8 mouse cellular contexts compared by ENCODE assay signal in genomic region chr7:12922729-12923128, GRCm38 (mm10). TPM values are rescaled to one million over a fixed set of nuclear protein-coding genes. Genes with fewer than 3 reads are reported as not detected.
A peak's percentile ranks its signal among the peaks of the same experiment; 100 is the strongest.
DNase-seq lines count a peak whose midpoint lies in the region; ATAC-seq and TF ChIP-seq lines count a peak whose summit lies in the region.

No protein-coding gene starts in this region.

- no peak for ATAC-seq in hindbrain, embryonic 16.5 days
- ATAC-seq in midbrain, postnatal 0 days (ENCODE audit: low FRiP score): no peak
- no peak for ATAC-seq in monocyte, adult 5-6 weeks (replicated peaks; ENCODE audit: insufficient number of reproducible peaks, low FRiP score, low TSS enrichment, poor library complexity, severe bottlenecking)

- TF ChIP-seq POLR2A in cortical plate, adult 2 months (IDR thresholded peaks at IDR 0.05; ENCODE audit: extremely low read depth, insufficient read depth, low read length): no peak

- no peak for TF ChIP-seq CTCF in layer of hippocampus, adult 2 months (conservative IDR thresholded peaks at IDR 0.05)
- no peak for TF ChIP-seq CTCF in cortical plate, adult 2 months (IDR thresholded peaks at IDR 0.05; ENCODE audit: extremely low read depth, insufficient read depth, low read length)
- TF ChIP-seq CTCF in midbrain, postnatal 0 days (IDR thresholded peaks at IDR 0.05): no peak

- H3K9ac ChIP-seq in hindbrain, embryonic 16.5 days (ENCODE audit: low read depth, low read length): peak overlapping the region; percentile 87
- H3K9ac ChIP-seq in midbrain, postnatal 0 days (replicated peaks; ENCODE audit: low read length, poor library complexity, severe bottlenecking): peak overlapping the region; percentile 81

- H3K9me3 ChIP-seq in hindbrain, embryonic 16.5 days (ENCODE audit: control insufficient read depth, low read length): no peaks in the 10 kb centered on the region
- no peaks in the 10 kb centered on the region for H3K9me3 ChIP-seq in midbrain, postnatal 0 days (ENCODE audit: low read length)

- H3K4me2 ChIP-seq in hindbrain, embryonic 16.5 days (ENCODE audit: low read length): peak overlapping the region; percentile 96
- H3K4me2 ChIP-seq in midbrain, postnatal 0 days (ENCODE audit: low read depth, low read length, poor library complexity, severe bottlenecking): peak overlapping the region; percentile 69

- H3K27ac ChIP-seq in layer of hippocampus, adult 2 months: peak overlapping the region; percentile 80
- no peak overlapping the region for H3K27ac ChIP-seq in cortical plate, adult 2 months (ENCODE audit: insufficient read depth, low read length)
- H3K27ac ChIP-seq in hindbrain, embryonic 16.5 days (ENCODE audit: low read depth, low read length): no peak overlapping the region
- H3K27ac ChIP-seq in midbrain, postnatal 0 days (ENCODE audit: low read depth, low read length): peak overlapping the region; percentile 47; the same call in 1 of the 2 replicates

- peaks cover 14% of the 10 kb centered on the region for H3K27me3 ChIP-seq in hindbrain, embryonic 16.5 days (replicated peaks; ENCODE audit: control insufficient read depth, insufficient read depth, low read length)
- 0 out of 2 replicates have a peak, but pooled peaks cover 6% of the 10 kb centered on the region for H3K27me3 ChIP-seq in midbrain, postnatal 0 days (ENCODE audit: insufficient read depth, low read length)

- WGBS in hindbrain, embryonic 16.5 days: 4% methylated on average over 8 of the region's 8 CpGs
- WGBS in midbrain, postnatal 0 days: 6% methylated on average over 8 of the region's 8 CpGs

- peaks cover 2% of the 10 kb centered on the region; the same call in 1 of the 2 replicates for H3K4me1 ChIP-seq in cortical plate, adult 2 months (ENCODE audit: control insufficient read depth, insufficient read depth, low read length)
- peaks cover 11% of the 10 kb centered on the region for H3K4me1 ChIP-seq in hindbrain, embryonic 16.5 days (ENCODE audit: control insufficient read depth, insufficient read depth, low read depth, low read length)
- peaks cover 8% of the 10 kb centered on the region; the same call in 1 of the 2 replicates for H3K4me1 ChIP-seq in midbrain, postnatal 0 days (ENCODE audit: insufficient read depth, low read length)

- no peak for DNase-seq in layer of hippocampus, adult 2 months (ENCODE audit: low spot score in 2 of 2)
- DNase-seq in layer of hippocampus, postnatal 10 days (ENCODE audit: low spot score in 2 of 2): no peak
- no peak for DNase-seq in midbrain, postnatal 0 days (ENCODE audit: low spot score)
- DNase-seq in urinary bladder, adult 2 months (ENCODE audit: low spot score): no peak
- DNase-seq in cerebellum, adult 9-10 months: no peak

- peaks cover 38% of the 10 kb centered on the region for H3K36me3 ChIP-seq in hindbrain, embryonic 16.5 days (ENCODE audit: control insufficient read depth, insufficient read depth, low read length)
- H3K36me3 ChIP-seq in midbrain, postnatal 0 days (ENCODE audit: insufficient read depth, low read length): peaks cover 35% of the 10 kb centered on the region

- H3K4me3 ChIP-seq in layer of hippocampus, adult 2 months: peak overlapping the region; percentile 100
- peak overlapping the region; percentile 58 for H3K4me3 ChIP-seq in cortical plate, adult 2 months (ENCODE audit: insufficient read depth, low read length)
- peak overlapping the region; percentile 78 for H3K4me3 ChIP-seq in hindbrain, embryonic 16.5 days (ENCODE audit: low read length)
- H3K4me3 ChIP-seq in midbrain, postnatal 0 days (ENCODE audit: low read depth, low read length): peak overlapping the region; percentile 83

RNA-seq across cellular contexts. Expression of gene Rps5, which starts 0.6 kb away (rescaled TPM):
- 100 to 1,000 TPM; 401 to 427 TPM for total RNA-seq in layer of hippocampus, adult 2 months (2021)
- total RNA-seq in layer of hippocampus, postnatal 10 days (2021): 100 to 1,000 TPM; 535 to 542 TPM
- 782 and 785 TPM in 2 replicates for polyA plus RNA-seq in cortical plate, adult 2 months (2012; rRNA removed)
- polyA plus RNA-seq in hindbrain, embryonic 16.5 days (2015; fragmentation: Nextera tagmentation; extraction: Ambion mirVana): 564 and 566 TPM in 2 replicates
- 1,185 and 1,542 TPM in 2 replicates for total RNA-seq in midbrain, postnatal 0 days (2014; rRNA removed)
- polyA plus RNA-seq in midbrain, postnatal 0 days (2015; fragmentation: Nextera tagmentation; extraction: Ambion mirVana): 583 and 614 TPM in 2 replicates
- 534 to 585 TPM (median 572 TPM) in 3 replicates for total RNA-seq in monocyte, adult 5-6 weeks (2017)
- polyA plus RNA-seq in urinary bladder, adult 2 months (2012; rRNA removed): 2,520 and 2,810 TPM in 2 replicates

RNA-seq across cellular contexts. Expression of gene Rnf225, which starts 4.5 kb away (rescaled TPM):
- 1 to 10 TPM in 1 of 2 experiments, under 1 TPM in 1; 0.64 to 1.2 TPM for total RNA-seq in layer of hippocampus, adult 2 months (2021)
- total RNA-seq in layer of hippocampus, postnatal 10 days (2021): 1 to 10 TPM; 1.2 TPM
- polyA plus RNA-seq in cortical plate, adult 2 months (2012; rRNA removed): 0.96 and 1.0 TPM in 2 replicates
- polyA plus RNA-seq in hindbrain, embryonic 16.5 days (2015; fragmentation: Nextera tagmentation; extraction: Ambion mirVana): 1.2 and 1.3 TPM in 2 replicates
- total RNA-seq in midbrain, postnatal 0 days (2014; rRNA removed): 1.9 and 2.7 TPM in 2 replicates
- polyA plus RNA-seq in midbrain, postnatal 0 days (2015; fragmentation: Nextera tagmentation; extraction: Ambion mirVana): 1.1 and 1.2 TPM in 2 replicates
- total RNA-seq in monocyte, adult 5-6 weeks (2017): 0.53 TPM in 1 of 3 replicates, not detected in the others
- 2.1 and 2.3 TPM in 2 replicates for polyA plus RNA-seq in urinary bladder, adult 2 months (2012; rRNA removed)

RNA-seq across cellular contexts. Expression of gene Zscan22, which starts 25.1 kb away (rescaled TPM):
- 10 to 100 TPM; 13.9 to 17.7 TPM for total RNA-seq in layer of hippocampus, adult 2 months (2021)
- total RNA-seq in layer of hippocampus, postnatal 10 days (2021): 10 to 100 TPM; 12.1 to 13.1 TPM
- 12.7 and 13.1 TPM in 2 replicates for polyA plus RNA-seq in cortical plate, adult 2 months (2012; rRNA removed)
- polyA plus RNA-seq in hindbrain, embryonic 16.5 days (2015; fragmentation: Nextera tagmentation; extraction: Ambion mirVana): 10.4 and 13.1 TPM in 2 replicates
- total RNA-seq in midbrain, postnatal 0 days (2014; rRNA removed): 4.4 and 8.3 TPM in 2 replicates
- 2.6 and 3.7 TPM in 2 replicates for polyA plus RNA-seq in midbrain, postnatal 0 days (2015; fragmentation: Nextera tagmentation; extraction: Ambion mirVana)
- 0.75 to 3.9 TPM in 2 of 3 replicates, not detected in the other for total RNA-seq in monocyte, adult 5-6 weeks (2017)
- 11.4 and 12.3 TPM in 2 replicates for polyA plus RNA-seq in urinary bladder, adult 2 months (2012; rRNA removed)

RNA-seq across cellular contexts. Expression of gene Zfp128, which starts 41.8 kb away (rescaled TPM):
- 1 to 10 TPM; 6.7 to 6.8 TPM for total RNA-seq in layer of hippocampus, adult 2 months (2021)
- 1 to 10 TPM; 6.0 to 8.9 TPM for total RNA-seq in layer of hippocampus, postnatal 10 days (2021)
- 5.2 and 5.4 TPM in 2 replicates for polyA plus RNA-seq in cortical plate, adult 2 months (2012; rRNA removed)
- 6.8 and 7.1 TPM in 2 replicates for polyA plus RNA-seq in hindbrain, embryonic 16.5 days (2015; fragmentation: Nextera tagmentation; extraction: Ambion mirVana)
- total RNA-seq in midbrain, postnatal 0 days (2014; rRNA removed): 16.6 and 17.9 TPM in 2 replicates
- polyA plus RNA-seq in midbrain, postnatal 0 days (2015; fragmentation: Nextera tagmentation; extraction: Ambion mirVana): 2.0 and 3.0 TPM in 2 replicates
- 1.6 to 4.2 TPM (median 2.4 TPM) in 3 replicates for total RNA-seq in monocyte, adult 5-6 weeks (2017)
- polyA plus RNA-seq in urinary bladder, adult 2 months (2012; rRNA removed): 2.5 TPM in 2 replicates

RNA-seq across cellular contexts. Expression of gene Zfp324, which starts 42.9 kb away (rescaled TPM):
- 10 to 100 TPM; 11.0 to 11.4 TPM for total RNA-seq in layer of hippocampus, adult 2 months (2021)
- 10 to 100 TPM; 14.7 to 15.7 TPM for total RNA-seq in layer of hippocampus, postnatal 10 days (2021)
- 5.6 and 6.1 TPM in 2 replicates for polyA plus RNA-seq in cortical plate, adult 2 months (2012; rRNA removed)
- 11.9 and 13.5 TPM in 2 replicates for polyA plus RNA-seq in hindbrain, embryonic 16.5 days (2015; fragmentation: Nextera tagmentation; extraction: Ambion mirVana)
- 31.7 and 35.4 TPM in 2 replicates for total RNA-seq in midbrain, postnatal 0 days (2014; rRNA removed)
- 7.7 and 9.0 TPM in 2 replicates for polyA plus RNA-seq in midbrain, postnatal 0 days (2015; fragmentation: Nextera tagmentation; extraction: Ambion mirVana)
- 0.96 to 4.5 TPM (median 1.9 TPM) in 3 replicates for total RNA-seq in monocyte, adult 5-6 weeks (2017)
- 4.6 and 4.7 TPM in 2 replicates for polyA plus RNA-seq in urinary bladder, adult 2 months (2012; rRNA removed)

Comparison
In these comparisons a context has a peak if more than half of its experiments do, and no peak if none do; other contexts are left out.
1. H3K27ac ChIP-seq: peak in layer of hippocampus, adult 2 months (single experiment) and midbrain, postnatal 0 days (single experiment); none in cortical plate, adult 2 months (single experiment) and hindbrain, embryonic 16.5 days (single experiment).
2. Peak in every context shown above with its lines, with median percentiles within 50 percentile points of each other: H3K4me3 ChIP-seq.